Mouse (Mus musculus) stomach, postnatal 0 days (tissue): ENCODE measurements around the gene Pkd1l2. TPM values are rescaled to one million over a fixed set of nuclear protein-coding genes. Genes with fewer than 3 reads are reported as not detected.
A peak's percentile ranks its signal among the peaks of the same experiment; 100 is the strongest.

Experiments
- ATAC-seq: fragments of 200-750 bp; cut with Nextera tagmentation; 2 replicates; pipeline ENCODE4 v1.8.0; 2017; ENCODE audit not compliant: low FRiP score, low TSS enrichment
- DNase-seq: peaks from one replicate; pipeline ENCODE4 v3.0.0-alpha.2; 2016; ENCODE audit warnings: low spot score
- H3K27ac ChIP-seq: fragments of 300-500 bp; sonication (generic); replicated peaks from 2 replicates; pipeline ENCODE4 v1.5.1; 2014; ENCODE audit warnings: mild to moderate bottlenecking, control low read depth
- H3K27me3 ChIP-seq: fragments of 300-500 bp; sonication (generic); 2 replicates; pipeline ENCODE4 v1.6.1; 2014; ENCODE audit warnings: low read length; ENCODE audit not compliant: control insufficient read depth, insufficient read depth
- H3K36me3 ChIP-seq: fragments of 300-500 bp; sonication (generic); 2 replicates; pipeline ENCODE4 v1.6.1; 2014; ENCODE audit warnings: low read length, mixed read lengths; ENCODE audit not compliant: control insufficient read depth, insufficient read depth
- H3K4me1 ChIP-seq: fragments of 300-500 bp; sonication (generic); replicated peaks from 2 replicates; pipeline ENCODE4 v1.6.1; 2014; ENCODE audit warnings: antibody characterized with exemption; ENCODE audit not compliant: control insufficient read depth, insufficient read depth
- H3K4me2 ChIP-seq: fragments of 300-500 bp; sonication (generic); replicated peaks from 2 replicates; pipeline ENCODE4 v1.6.1; 2014; ENCODE audit warnings: low read depth, mild to moderate bottlenecking, control low read depth, moderate library complexity
- H3K4me3 ChIP-seq: fragments of 300-500 bp; sonication (generic); 2 replicates; pipeline ENCODE4 v1.5.1; 2014; ENCODE audit warnings: low read depth, low read length, control low read depth
- H3K9ac ChIP-seq: fragments of 300-500 bp; sonication (generic); 2 replicates; pipeline ENCODE4 v1.6.1; 2014; ENCODE audit warnings: mild to moderate bottlenecking, low read length, control low read depth, mixed read lengths
- H3K9me3 ChIP-seq: fragments of 300-500 bp; sonication (generic); 2 replicates; pipeline ENCODE4 v1.6.1; 2016; ENCODE audit warnings: low read length; ENCODE audit not compliant: control insufficient read depth
- CTCF ChIP-seq: IDR thresholded peaks from 2 replicates; pipeline ENCODE4 v1.5.1; 2016; ENCODE audit warnings: antibody characterized with exemption, low read depth, mild to moderate bottlenecking, moderate library complexity
- EP300 ChIP-seq: optimal IDR thresholded peaks from 2 replicates; pipeline ENCODE3; 2016; ENCODE audit warnings: antibody characterized with exemption
- WGBS: fragments of 180-500 bp; shearing (Covaris S2); extraction: QIAGEN DNeasy Blood & Tissue Kit; methylation state at CpG from one replicate; pipeline ENCODE4 v1.1.7; 2014; 5-methylcytosine and 5-hydroxymethylcytosine counted together
- polyA plus RNA-seq: library from polyadenylated mRNA; unstranded; fragments of >200 nt; fragmentation: Nextera tagmentation; extraction: Ambion mirVana; gene quantifications from 2 replicates; pipeline ENCODE4 v1.2.1, GENCODE M21; 2015

Pkd1l2 gene
- polyA plus RNA-seq, 1 experiment from 2014 or later = not detected

DNA sequence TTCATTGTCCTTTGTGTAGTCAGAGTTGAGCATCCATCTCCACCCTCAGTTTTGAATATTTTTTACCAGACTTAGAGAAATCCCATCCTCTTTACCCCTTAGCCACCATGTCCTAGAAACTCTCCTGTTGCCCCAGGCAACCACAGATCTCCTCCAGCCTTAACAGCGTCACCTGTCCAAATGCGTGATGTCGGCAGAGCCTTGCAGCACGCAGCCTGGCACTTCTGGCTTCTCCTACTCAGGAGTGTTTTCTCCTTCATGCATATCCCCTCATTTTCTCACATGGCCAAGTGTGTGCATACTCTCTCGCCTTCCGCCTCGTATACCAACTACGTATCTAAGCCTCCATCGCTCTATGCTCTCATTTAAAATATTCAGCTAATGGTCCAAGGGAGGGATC, 36.2 kb upstream of the Pkd1l2 start:
- no peak for ATAC-seq
- no peaks in the 10 kb centered on the region for H3K4me1 ChIP-seq
- TF ChIP-seq EP300 (no peak), CTCF (no peak)
- no peaks in the 10 kb centered on the region for H3K36me3 ChIP-seq
- WGBS = 88% methylated on average over 9 of the region's 9 CpGs
- no peak overlapping the region for H3K9ac ChIP-seq
- no peak for DNase-seq
- no peak overlapping the region for H3K27ac ChIP-seq
- H3K27me3 ChIP-seq = no peaks in the 10 kb centered on the region
- no peak overlapping the region for H3K4me3 ChIP-seq
- no peaks in the 10 kb centered on the region for H3K9me3 ChIP-seq
- no peak overlapping the region for H3K4me2 ChIP-seq

DNA sequence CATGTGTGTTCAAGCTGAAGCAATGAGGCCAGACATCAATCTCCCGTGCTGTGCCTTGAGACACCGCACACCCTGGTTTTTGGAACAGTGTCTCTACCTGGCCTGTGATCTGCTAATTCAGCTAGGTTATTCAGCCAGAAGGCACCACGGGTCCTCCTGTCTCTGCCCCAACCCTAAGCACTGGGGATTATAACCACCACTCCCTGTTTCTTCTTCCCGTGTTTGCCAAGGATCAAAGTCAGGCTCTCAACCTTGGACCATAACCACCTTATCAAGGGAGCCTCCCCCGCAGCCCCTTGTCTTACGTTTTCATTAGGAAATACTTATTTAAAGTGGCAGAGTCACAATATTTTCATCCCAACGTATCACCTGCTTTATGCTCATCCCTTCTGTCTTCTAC, 34.3 kb upstream of the Pkd1l2 start:
- DNase-seq = no peak
- no peak overlapping the region for H3K4me2 ChIP-seq
- 46% methylated on average over 7 of the region's 7 CpGs for WGBS

GRCm38 (mm10) chr8:117115676-117116446, 33.6 kb upstream of the Pkd1l2 start:
- TF ChIP-seq CTCF (peak; percentile 62), EP300 (no peak)
- H3K9ac ChIP-seq = no peak overlapping the region
- H3K36me3 ChIP-seq = no peaks in the 10 kb centered on the region
- no peaks in the 10 kb centered on the region for H3K9me3 ChIP-seq
- 7% methylated on average over 13 of the region's 13 CpGs for WGBS
- no peak overlapping the region for H3K4me3 ChIP-seq
- H3K27ac ChIP-seq = peak overlapping the region; percentile 87
- H3K4me2 ChIP-seq = no peak overlapping the region
- peak; percentile 94 for DNase-seq
- H3K4me1 ChIP-seq = no peaks in the 10 kb centered on the region
- ATAC-seq = peak; percentile 79
- no peaks in the 10 kb centered on the region for H3K27me3 ChIP-seq

More for the DNA sequence above, 34.3 kb upstream of the Pkd1l2 start:
- Histone ChIP-seq H3K9ac (no peak overlapping the region), H3K4me1 (no peaks in the 10 kb centered on the region), H3K36me3 (no peaks in the 10 kb centered on the region), H3K9me3 (no peaks in the 10 kb centered on the region), H3K4me3 (no peak overlapping the region), H3K27me3 (no peaks in the 10 kb centered on the region), H3K27ac (peak overlapping the region; percentile 87)
- TF ChIP-seq EP300 (no peak), CTCF (no peak)
- no peak for ATAC-seq

DNA sequence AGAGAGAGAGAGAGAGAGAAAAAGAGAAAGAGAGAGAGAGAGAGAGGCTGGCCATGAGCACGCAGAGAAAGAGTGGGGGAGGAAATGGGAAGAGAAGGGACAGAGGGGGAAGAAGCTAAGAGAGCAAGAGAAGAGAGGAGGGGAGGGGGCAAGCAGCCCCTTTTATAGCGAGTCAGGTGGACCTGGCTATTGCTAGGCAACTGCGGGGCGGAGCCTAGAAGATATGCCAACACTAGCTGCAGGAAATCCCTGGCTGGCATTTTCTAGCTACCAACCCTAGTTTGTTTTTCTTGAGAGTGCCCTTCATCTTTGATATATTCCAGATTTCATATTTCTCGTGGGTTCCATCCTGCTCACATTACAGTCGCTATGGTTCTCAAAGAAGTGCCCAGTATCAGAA, 32.8 kb upstream of the Pkd1l2 start:
- no peaks in the 10 kb centered on the region for H3K27me3 ChIP-seq
- DNase-seq = peak; percentile 52
- H3K4me1 ChIP-seq = no peaks in the 10 kb centered on the region
- ATAC-seq = no peak
- no peak overlapping the region for H3K4me2 ChIP-seq
- no peak overlapping the region for H3K9ac ChIP-seq
- H3K27ac ChIP-seq = peak overlapping the region; percentile 87
- 37% methylated on average over 6 of the region's 6 CpGs for WGBS
- TF ChIP-seq CTCF = no peak
- no peak for TF ChIP-seq EP300
- H3K4me3 ChIP-seq = no peak overlapping the region
- H3K9me3 ChIP-seq = no peaks in the 10 kb centered on the region
- H3K36me3 ChIP-seq = no peaks in the 10 kb centered on the region

- 36% methylated on average over 8 of the region's 8 CpGs for WGBS
- no peaks in the 10 kb centered on the region for H3K9me3 ChIP-seq
- ATAC-seq (peak; percentile 83), DNase-seq (peak; percentile 86)
- no peak overlapping the region for H3K4me2 ChIP-seq
- no peaks in the 10 kb centered on the region for H3K36me3 ChIP-seq
- H3K4me3 ChIP-seq = no peak overlapping the region
- H3K9ac ChIP-seq = no peak overlapping the region
- no peaks in the 10 kb centered on the region for H3K4me1 ChIP-seq
- H3K27ac ChIP-seq = peak overlapping the region; percentile 67
- TF ChIP-seq CTCF (no peak), EP300 (no peak)
- H3K27me3 ChIP-seq = no peaks in the 10 kb centered on the region
These were observed 30.0 kb upstream of the Pkd1l2 start for GRCm38 (mm10) chr8:117112261-117112660.

- no peak overlapping the region for H3K4me3 ChIP-seq
- peak overlapping the region; percentile 67 for H3K27ac ChIP-seq
- H3K4me2 ChIP-seq = no peak overlapping the region
- TF ChIP-seq EP300 (no peak), CTCF (no peak)
- no peaks in the 10 kb centered on the region for H3K4me1 ChIP-seq
- H3K27me3 ChIP-seq = no peaks in the 10 kb centered on the region
- 40% methylated on average over 3 of the region's 3 CpGs for WGBS
- no peaks in the 10 kb centered on the region for H3K36me3 ChIP-seq
- peak; percentile 34 for ATAC-seq
- DNase-seq = peak; percentile 73
- no peaks in the 10 kb centered on the region for H3K9me3 ChIP-seq
- no peak overlapping the region for H3K9ac ChIP-seq
These were observed 29.4 kb upstream of the Pkd1l2 start for GRCm38 (mm10) chr8:117111641-117112040.
